Mouse (Mus musculus) forebrain, embryonic 13.5 days (tissue): Measurements from ENCODE around the gene Nt5dc2. TPM values are rescaled to one million over a fixed set of nuclear protein-coding genes. Genes with fewer than 3 reads are reported as not detected.

Experiments used
- ATAC-seq: fragments of 200-750 bp; cut with Nextera tagmentation; 2 replicates; pipeline ENCODE4 v1.8.0; 2017
- H3K27ac ChIP-seq: fragments of 300-500 bp; sonication (generic); 2 replicates; pipeline ENCODE4 v1.5.1; 2015; ENCODE audit warnings: inconsistent platforms, mild to moderate bottlenecking, moderate library complexity
- H3K27me3 ChIP-seq: fragments of 300-500 bp; sonication (generic); 2 replicates; pipeline ENCODE4 v1.6.1; 2015; ENCODE audit warnings: mild to moderate bottlenecking, inconsistent platforms
- H3K36me3 ChIP-seq: fragments of 300-500 bp; sonication (generic); 2 replicates; pipeline ENCODE4 v1.6.1; 2015; ENCODE audit warnings: mild to moderate bottlenecking, inconsistent platforms; ENCODE audit not compliant: poor library complexity, severe bottlenecking
- H3K4me1 ChIP-seq: fragments of 300-500 bp; sonication (generic); 2 replicates; pipeline ENCODE4 v1.6.1; 2015; ENCODE audit warnings: inconsistent platforms
- H3K4me2 ChIP-seq: fragments of 300-500 bp; sonication (generic); 2 replicates; pipeline ENCODE4 v1.6.1; 2015; ENCODE audit warnings: inconsistent platforms, mild to moderate bottlenecking, moderate library complexity
- H3K4me3 ChIP-seq: fragments of 300-500 bp; sonication (generic); 2 replicates; pipeline ENCODE4 v1.5.1; 2015; ENCODE audit warnings: mild to moderate bottlenecking, inconsistent platforms
- H3K9ac ChIP-seq: fragments of 300-500 bp; sonication (generic); 2 replicates; pipeline ENCODE4 v1.6.1; 2015; ENCODE audit warnings: mild to moderate bottlenecking, inconsistent platforms
- H3K9me3 ChIP-seq: fragments of 300-500 bp; sonication (generic); replicated peaks from 2 replicates; pipeline ENCODE4 v1.6.1; 2016; ENCODE audit warnings: inconsistent platforms
- WGBS: fragments of 180-500 bp; shearing (Covaris S2); methylation state at CpG from one replicate; pipeline ENCODE4 v1.1.7; 2015; 5-methylcytosine and 5-hydroxymethylcytosine counted together
- polyA plus RNA-seq: library from polyadenylated mRNA; unstranded; fragments of >200 nt; fragmentation: Nextera tagmentation; extraction: Ambion mirVana; gene quantifications from 2 replicates; pipeline ENCODE4 v1.2.1, GENCODE M21; 2015

Nt5dc2 gene
- polyA plus RNA-seq, 1 experiment from 2014 or later: 306 TPM

DNA sequence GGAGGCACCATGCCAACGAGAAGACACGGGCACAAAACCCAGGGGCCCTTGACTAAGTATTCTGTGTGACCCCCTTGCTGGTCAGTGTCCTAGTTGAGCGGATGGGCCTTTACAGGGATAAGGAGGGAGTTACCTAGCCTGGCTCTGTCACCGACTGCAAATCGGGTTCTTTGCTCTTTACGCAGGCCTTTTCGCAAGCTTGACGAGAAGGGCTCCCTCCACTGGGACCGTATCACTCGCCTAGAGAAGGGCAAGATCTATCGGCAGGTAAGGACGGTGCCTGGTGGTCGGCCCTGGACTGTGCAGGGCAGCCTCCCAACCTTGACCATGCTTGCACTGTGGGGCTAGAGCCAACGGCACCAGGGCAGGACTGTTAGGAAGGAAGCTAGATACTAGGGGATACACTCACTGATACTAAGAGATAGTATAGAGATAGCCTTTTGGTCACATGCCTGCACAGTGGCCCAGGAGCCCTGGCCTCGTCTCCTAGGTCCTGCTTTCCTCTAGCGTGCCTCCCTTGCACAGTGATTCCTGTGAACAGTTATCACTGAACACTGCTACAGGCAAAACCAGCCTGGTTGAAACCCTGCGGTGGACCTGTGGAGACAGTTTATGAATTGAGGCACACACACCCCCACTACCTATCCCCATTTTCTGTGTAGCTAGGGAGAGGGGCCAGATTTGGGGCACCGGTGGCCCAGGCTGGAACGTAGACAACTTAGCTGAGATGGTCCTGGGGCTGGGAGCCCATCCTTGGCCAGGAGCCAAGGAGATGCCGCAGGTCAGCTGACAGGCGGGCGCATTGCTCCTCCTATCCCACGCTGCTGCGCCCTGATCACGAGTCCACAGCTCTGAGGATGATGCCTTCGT is 5.8 kb downstream of the Nt5dc2 start:
- Histone ChIP-seq H3K36me3 (peaks cover 74% of the 10 kb centered on the region), H3K27me3 (no peaks in the 10 kb centered on the region)
- 92% methylated on average over 26 of the region's 26 CpGs for WGBS

GRCm38 (mm10) chr14:31137281-31137595 is 6.4 kb downstream of the Nt5dc2 start:
- no peak overlapping the region for H3K27ac ChIP-seq

More for the DNA sequence above, 5.8 kb downstream of the Nt5dc2 start:
- no peak overlapping the region for H3K9ac ChIP-seq
- no peak overlapping the region for H3K4me3 ChIP-seq
- ATAC-seq: no peak
- no peaks in the 10 kb centered on the region for H3K9me3 ChIP-seq
- no peak overlapping the region for H3K4me2 ChIP-seq
- no peak overlapping the region for H3K27ac ChIP-seq
- peaks cover 34% of the 10 kb centered on the region for H3K4me1 ChIP-seq

DNA sequence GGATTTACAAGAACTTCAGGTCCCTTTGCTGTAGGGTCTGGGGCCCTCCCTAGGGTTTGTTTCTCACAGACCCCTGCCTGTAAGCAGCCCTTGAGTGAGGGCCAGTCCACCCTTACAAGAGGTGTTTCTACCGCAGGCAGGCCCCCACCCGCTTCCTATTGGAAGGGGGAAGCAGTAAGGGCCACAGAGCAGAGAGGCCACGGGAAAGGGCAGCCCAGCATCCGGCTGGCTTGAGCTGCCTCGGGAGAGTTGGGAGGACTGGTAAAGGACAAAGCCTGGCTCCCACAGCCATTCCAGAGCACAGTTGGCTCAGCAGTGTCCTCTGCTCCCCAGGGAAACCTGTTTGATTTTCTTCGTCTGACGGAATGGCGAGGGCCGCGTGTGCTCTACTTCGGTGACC is 6.9 kb downstream of the Nt5dc2 start:
- ATAC-seq: no peak
- no peak overlapping the region for H3K27ac ChIP-seq
- H3K9ac ChIP-seq: no peak overlapping the region
- peaks cover 22% of the 10 kb centered on the region for H3K4me1 ChIP-seq
- no peak overlapping the region for H3K4me2 ChIP-seq
- 86% methylated on average over 11 of the region's 11 CpGs for WGBS
- no peaks in the 10 kb centered on the region for H3K27me3 ChIP-seq
- no peak overlapping the region for H3K4me3 ChIP-seq
- peaks cover 86% of the 10 kb centered on the region for H3K36me3 ChIP-seq
- H3K9me3 ChIP-seq: no peaks in the 10 kb centered on the region

More at GRCm38 (mm10) chr14:31137281-31137595, 6.4 kb downstream of the Nt5dc2 start:
- H3K36me3 ChIP-seq: peaks cover 80% of the 10 kb centered on the region
- no peak overlapping the region for H3K9ac ChIP-seq
- no peak for ATAC-seq
- H3K4me3 ChIP-seq: no peak overlapping the region
- H3K4me2 ChIP-seq: no peak overlapping the region
- no peaks in the 10 kb centered on the region for H3K9me3 ChIP-seq
- no peaks in the 10 kb centered on the region for H3K27me3 ChIP-seq
- peaks cover 28% of the 10 kb centered on the region for H3K4me1 ChIP-seq
- 89% methylated on average over 10 of the region's 10 CpGs for WGBS

DNA sequence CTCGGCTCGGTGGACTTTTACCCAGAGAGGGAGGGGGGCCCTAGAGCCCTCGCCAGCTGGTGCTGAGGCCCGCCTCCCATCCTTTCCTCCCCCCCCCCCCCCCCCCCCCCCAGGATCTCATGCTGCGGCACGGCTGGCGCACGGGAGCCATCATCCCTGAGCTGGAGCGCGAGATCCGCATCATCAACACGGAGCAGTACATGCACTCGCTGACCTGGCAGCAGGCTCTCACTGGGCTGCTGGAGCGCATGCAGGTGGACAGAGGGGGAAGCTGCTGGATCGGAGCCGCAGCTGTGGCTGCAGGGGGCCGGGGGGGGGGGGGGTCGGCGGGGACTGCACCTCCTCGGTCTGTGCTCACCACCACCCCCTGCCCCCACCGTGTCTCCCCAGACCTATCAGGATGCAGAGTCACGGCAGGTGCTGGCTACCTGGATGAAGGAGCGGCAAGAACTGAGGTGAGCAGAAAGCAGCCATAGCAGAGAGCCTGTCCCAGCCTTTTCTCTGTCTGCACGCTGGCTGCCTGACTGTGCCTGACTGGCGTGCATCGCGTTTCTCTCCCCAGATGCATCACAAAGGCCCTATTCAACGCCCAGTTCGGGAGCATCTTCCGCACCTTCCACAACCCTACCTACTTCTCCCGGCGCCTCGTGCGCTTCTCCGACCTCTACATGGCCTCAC is 7.5 kb downstream of the Nt5dc2 start:
- Histone ChIP-seq H3K9me3 (no peaks in the 10 kb centered on the region), H3K9ac (no peak overlapping the region), H3K4me1 (peaks cover 17% of the 10 kb centered on the region), H3K4me3 (no peak overlapping the region), H3K36me3 (peaks cover 90% of the 10 kb centered on the region), H3K27ac (no peak overlapping the region), H3K27me3 (no peaks in the 10 kb centered on the region), H3K4me2 (no peak overlapping the region)
- no peak for ATAC-seq
- 88% methylated on average over 20 of the region's 35 CpGs for WGBS

DNA sequence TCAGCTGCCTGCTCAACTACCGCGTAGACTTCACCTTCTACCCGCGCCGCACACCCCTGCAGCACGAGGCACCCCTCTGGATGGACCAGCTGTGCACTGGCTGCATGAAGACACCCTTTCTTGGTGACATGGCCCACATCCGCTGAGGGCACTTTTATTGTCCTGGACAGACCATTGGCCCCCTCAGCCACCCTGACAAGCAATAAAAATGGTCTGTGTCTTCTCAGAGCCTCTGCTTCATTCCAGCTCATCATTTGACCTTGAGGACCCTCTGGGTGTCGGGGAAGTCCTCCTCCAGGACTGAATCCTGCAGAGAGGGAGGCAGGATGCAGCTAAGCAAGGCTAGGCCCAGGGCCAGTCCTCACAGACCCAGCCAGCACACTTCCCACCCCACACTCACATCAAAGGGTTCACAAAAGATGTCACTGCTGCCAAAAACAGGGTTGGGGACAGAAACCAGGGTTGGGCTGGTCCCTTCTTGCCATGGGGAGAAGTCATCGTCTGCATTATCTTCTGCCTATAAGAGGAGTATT is 8.1 kb downstream of the Nt5dc2 start:
- Histone ChIP-seq H3K36me3 (peaks cover 90% of the 10 kb centered on the region), H3K4me3 (no peak overlapping the region), H3K9me3 (no peaks in the 10 kb centered on the region), H3K4me2 (no peak overlapping the region), H3K27me3 (no peaks in the 10 kb centered on the region), H3K4me1 (peaks cover 11% of the 10 kb centered on the region), H3K9ac (no peak overlapping the region), H3K27ac (no peak overlapping the region)
- ATAC-seq: no peak
- WGBS: 95% methylated on average over 9 of the region's 9 CpGs

DNA sequence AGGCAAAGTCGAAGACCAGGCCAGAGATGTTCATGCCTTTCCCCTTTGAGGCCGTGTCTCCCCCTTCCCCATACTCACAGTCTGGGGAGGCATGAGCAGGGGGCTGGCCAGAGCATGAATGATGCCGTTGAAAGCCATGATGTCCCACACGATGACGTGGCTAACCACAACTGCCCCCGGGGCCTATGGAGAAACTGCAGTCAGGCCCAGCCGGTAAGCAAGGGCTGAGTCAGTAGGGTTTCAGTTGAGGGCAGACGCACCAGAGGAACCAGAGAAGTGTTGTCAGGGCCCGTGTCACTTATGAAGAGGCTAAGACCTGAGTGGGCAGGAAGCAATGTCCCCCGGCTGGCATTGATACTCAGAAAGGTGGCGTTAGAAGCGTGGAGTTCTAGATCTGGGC is 8.8 kb downstream of the Nt5dc2 start:
- ATAC-seq: no peak
- Histone ChIP-seq H3K9ac (no peak overlapping the region), H3K36me3 (peaks cover 86% of the 10 kb centered on the region), H3K4me3 (no peak overlapping the region), H3K27ac (no peak overlapping the region), H3K4me1 (peaks cover 4% of the 10 kb centered on the region; the same call in 1 of the 2 replicates), H3K4me2 (no peak overlapping the region), H3K9me3 (no peaks in the 10 kb centered on the region), H3K27me3 (no peaks in the 10 kb centered on the region)
- WGBS: 94% methylated on average over 12 of the region's 12 CpGs

- no peaks in the 10 kb centered on the region for H3K9me3 ChIP-seq
These were observed 9.3 kb downstream of the Nt5dc2 start for GRCm38 (mm10) chr14:31140141-31140540.

DNA sequence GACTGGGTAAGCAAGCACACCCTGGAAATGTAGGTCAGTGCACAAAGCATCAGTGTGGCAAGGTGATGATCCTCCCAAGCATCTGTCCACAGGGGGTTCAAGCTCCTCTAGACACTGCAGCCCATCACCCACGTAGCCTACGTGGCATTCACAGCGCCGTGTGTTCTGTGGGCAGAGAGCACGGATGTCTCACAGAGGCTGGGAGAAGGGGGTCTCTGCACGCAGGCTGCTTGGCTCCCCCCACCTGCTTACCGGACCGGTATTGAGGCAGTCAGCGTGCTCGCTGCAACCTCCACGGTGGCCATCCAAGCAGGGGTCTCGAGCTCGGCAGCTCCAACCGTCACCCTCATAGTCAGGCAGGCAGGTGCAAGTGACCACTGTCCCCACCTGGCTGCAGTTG is 10.2 kb downstream of the Nt5dc2 start:
- WGBS: 96% methylated on average over 14 of the region's 14 CpGs

More at GRCm38 (mm10) chr14:31140141-31140540, 9.3 kb downstream of the Nt5dc2 start:
- no peak overlapping the region for H3K27ac ChIP-seq
- H3K27me3 ChIP-seq: no peaks in the 10 kb centered on the region
- H3K4me2 ChIP-seq: no peak overlapping the region
- no peak for ATAC-seq
- H3K4me3 ChIP-seq: no peak overlapping the region
- no peaks in the 10 kb centered on the region for H3K4me1 ChIP-seq
- no peak overlapping the region for H3K9ac ChIP-seq
- 93% methylated on average over 15 of the region's 15 CpGs for WGBS
- H3K36me3 ChIP-seq: peaks cover 81% of the 10 kb centered on the region

GRCm38 (mm10) chr14:31145694-31146093 is 14.8 kb downstream of the Nt5dc2 start:
- Histone ChIP-seq H3K4me2 (no peak overlapping the region), H3K36me3 (peaks cover 25% of the 10 kb centered on the region), H3K27ac (no peak overlapping the region), H3K9ac (no peak overlapping the region), H3K4me3 (no peak overlapping the region), H3K4me1 (no peaks in the 10 kb centered on the region), H3K9me3 (no peaks in the 10 kb centered on the region), H3K27me3 (no peaks in the 10 kb centered on the region)
- 93% methylated on average over 11 of the region's 11 CpGs for WGBS
- no peak for ATAC-seq

More for the DNA sequence above, 10.2 kb downstream of the Nt5dc2 start:
- Histone ChIP-seq H3K36me3 (peaks cover 72% of the 10 kb centered on the region), H3K27ac (no peak overlapping the region), H3K27me3 (no peaks in the 10 kb centered on the region), H3K4me3 (no peak overlapping the region), H3K4me2 (no peak overlapping the region), H3K9me3 (no peaks in the 10 kb centered on the region), H3K4me1 (no peaks in the 10 kb centered on the region), H3K9ac (no peak overlapping the region)
- ATAC-seq: no peak

DNA sequence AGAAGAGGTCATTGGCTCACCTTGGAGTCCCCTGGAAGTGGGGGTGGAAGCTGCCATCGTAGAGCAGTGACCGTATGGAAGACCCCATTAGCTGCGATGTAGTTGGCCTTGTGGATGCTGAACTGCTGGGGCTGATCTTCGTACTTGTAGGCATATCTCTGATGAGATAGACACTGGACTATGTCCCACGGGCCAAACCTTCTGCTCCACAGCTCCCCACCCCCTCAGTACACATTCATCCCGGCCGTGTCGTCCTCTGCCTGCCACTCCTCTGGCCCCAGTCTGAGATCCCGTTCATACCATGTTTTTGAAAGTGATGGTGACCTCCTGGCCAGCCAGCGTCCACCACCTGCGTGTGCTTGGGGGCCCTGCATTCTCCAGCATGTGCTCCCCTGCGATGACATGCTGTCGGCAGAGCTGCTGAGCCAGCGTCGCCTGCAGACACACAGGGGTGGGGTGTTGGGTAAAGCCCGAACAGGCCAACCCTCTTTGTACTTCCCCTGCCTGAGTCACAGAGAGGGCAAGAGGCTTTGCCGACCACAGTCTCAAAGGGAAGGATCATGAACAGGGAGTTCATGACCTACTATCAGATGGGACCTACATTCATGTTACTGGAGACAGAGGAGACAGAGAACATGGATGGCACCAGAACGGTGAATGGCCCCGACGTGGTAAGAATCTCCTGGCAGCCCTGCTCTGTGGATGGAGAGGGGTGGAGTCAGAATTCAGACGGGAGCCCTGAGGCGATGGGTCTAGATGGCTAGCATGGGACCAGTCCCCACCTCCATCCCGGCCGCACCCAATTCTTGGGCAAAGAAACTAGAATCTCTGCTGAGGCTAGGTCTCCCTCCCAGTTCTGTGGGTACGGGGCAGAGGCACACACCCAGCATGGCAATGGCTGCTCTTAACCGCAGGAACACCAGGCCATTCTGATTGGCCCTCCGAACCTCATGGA is 29.6 kb downstream of the Nt5dc2 start:
- 0 out of 2 replicates have a peak, but pooled peaks cover 2% of the 10 kb centered on the region for H3K4me1 ChIP-seq
- no peak overlapping the region for H3K4me3 ChIP-seq
- no peaks in the 10 kb centered on the region for H3K36me3 ChIP-seq
- H3K9me3 ChIP-seq: no peaks in the 10 kb centered on the region
- H3K27ac ChIP-seq: no peak overlapping the region
- no peak overlapping the region for H3K9ac ChIP-seq
- ATAC-seq: no peak
- H3K27me3 ChIP-seq: no peaks in the 10 kb centered on the region
- no peak overlapping the region for H3K4me2 ChIP-seq
- WGBS: 90% methylated on average over 27 of the region's 27 CpGs

- H3K4me2 ChIP-seq: no peak overlapping the region
- H3K4me3 ChIP-seq: no peak overlapping the region
- ATAC-seq: no peak
- WGBS: 86% methylated on average over 7 of the region's 7 CpGs
- no peaks in the 10 kb centered on the region for H3K9me3 ChIP-seq
- H3K4me1 ChIP-seq: 0 out of 2 replicates have a peak, but pooled peaks cover 3% of the 10 kb centered on the region
- H3K27me3 ChIP-seq: no peaks in the 10 kb centered on the region
- no peak overlapping the region for H3K9ac ChIP-seq
- no peaks in the 10 kb centered on the region for H3K36me3 ChIP-seq
- H3K27ac ChIP-seq: no peak overlapping the region
These were observed 30.3 kb downstream of the Nt5dc2 start for GRCm38 (mm10) chr14:31161191-31161590.
